Mouse (Mus musculus): ENCODE measurements around the gene Fars2. TPM values are rescaled to one million over a fixed set of nuclear protein-coding genes. Genes with fewer than 3 reads are reported as not detected.

Fars2 gene
- total and polyA plus RNA-seq, 2 experiments from 2014 or later, result 54.8 to 78.9 TPM

DNA sequence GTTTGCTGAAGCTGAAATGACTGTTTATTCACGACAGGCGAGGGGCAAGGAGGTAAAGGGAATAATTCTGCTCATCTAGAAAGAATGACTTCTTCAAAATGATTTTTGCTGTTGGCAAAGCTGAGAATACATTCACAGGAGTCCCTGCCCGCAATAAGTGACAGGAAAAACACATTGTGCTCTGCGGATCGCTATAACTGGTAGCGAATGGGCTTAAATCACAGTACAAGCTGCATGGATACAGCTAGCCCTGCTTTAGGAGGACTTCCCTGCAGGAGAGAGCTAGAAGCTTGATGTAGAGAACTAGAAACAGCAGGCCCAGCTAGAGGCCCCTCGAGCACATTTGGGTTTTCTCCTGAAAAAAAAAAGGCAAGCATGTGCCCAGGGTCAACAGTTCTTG lies 376.6 kb downstream of the Fars2 start:
- no peak overlapping the region for H3K4me2 ChIP-seq (ENCODE audit: low read depth, low read length)
- 89% methylated on average over 7 of the region's 7 CpGs for WGBS
- H3K9me3 ChIP-seq (replicated peaks; ENCODE audit: control insufficient read depth, low read length), result peaks cover 10% of the 10 kb centered on the region
- TF ChIP-seq EP300 (IDR thresholded peaks at IDR 0.05; ENCODE audit: low read depth), result no peak
- no peak for TF ChIP-seq CTCF (IDR thresholded peaks at IDR 0.05; ENCODE audit: low read depth)
- peaks cover 6% of the 10 kb centered on the region for H3K4me1 ChIP-seq (ENCODE audit: control insufficient read depth, insufficient read depth)
- DNase-seq (ENCODE audit: low spot score) (no peak), ATAC-seq (ENCODE audit: insufficient read depth, low read depth) (no peak)
- H3K36me3 ChIP-seq (replicated peaks; ENCODE audit: control insufficient read depth, insufficient read depth, low read length), result no peaks in the 10 kb centered on the region
- no peak overlapping the region for H3K9ac ChIP-seq (replicated peaks; ENCODE audit: low read depth, low read length)
- no peaks in the 10 kb centered on the region for H3K27me3 ChIP-seq (ENCODE audit: control insufficient read depth, insufficient read depth, low read length)
- no peak overlapping the region for H3K4me3 ChIP-seq (ENCODE audit: low read depth, low read length)
- no peak overlapping the region for H3K27ac ChIP-seq (ENCODE audit: low read depth)

DNA sequence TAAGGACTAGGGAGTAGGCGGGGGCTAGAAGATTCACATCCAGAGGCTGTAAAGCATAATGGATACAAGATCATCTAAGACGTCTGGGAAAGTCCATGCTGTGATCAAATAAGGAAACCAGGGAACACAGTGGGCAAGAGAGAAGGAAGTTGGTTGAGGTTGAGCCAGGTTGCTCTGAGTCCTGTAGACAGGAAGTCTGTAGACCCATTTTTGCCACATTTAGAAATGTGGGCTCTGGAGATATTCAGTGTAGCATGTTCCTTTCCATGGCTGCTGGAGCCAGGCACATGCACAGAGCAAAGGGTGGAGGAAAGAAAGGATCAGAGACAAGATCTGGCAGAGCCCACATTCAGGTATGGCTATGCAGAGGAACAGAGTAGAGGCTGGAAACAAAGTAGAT lies 378.8 kb downstream of the Fars2 start:
- ATAC-seq (ENCODE audit: insufficient read depth, low read depth) (no peak), DNase-seq (ENCODE audit: low spot score) (no peak)
- WGBS, result 85% methylated on average over 2 of the region's 2 CpGs
- Histone ChIP-seq H3K9me3 (replicated peaks; ENCODE audit: control insufficient read depth, low read length) (peaks cover 10% of the 10 kb centered on the region), H3K4me3 (ENCODE audit: low read depth, low read length) (no peak overlapping the region), H3K27ac (ENCODE audit: low read depth) (no peak overlapping the region), H3K4me1 (ENCODE audit: control insufficient read depth, insufficient read depth) (no peaks in the 10 kb centered on the region), H3K36me3 (replicated peaks; ENCODE audit: control insufficient read depth, insufficient read depth, low read length) (no peaks in the 10 kb centered on the region), H3K27me3 (ENCODE audit: control insufficient read depth, insufficient read depth, low read length) (no peaks in the 10 kb centered on the region), H3K9ac (replicated peaks; ENCODE audit: low read depth, low read length) (no peak overlapping the region), H3K4me2 (ENCODE audit: low read depth, low read length) (no peak overlapping the region)
- TF ChIP-seq EP300 (IDR thresholded peaks at IDR 0.05; ENCODE audit: low read depth) (no peak), CTCF (IDR thresholded peaks at IDR 0.05; ENCODE audit: low read depth) (no peak)

GRCm38 (mm10) chr13:36497346-36497745 lies 380.1 kb downstream of the Fars2 start:
- TF ChIP-seq CTCF (IDR thresholded peaks at IDR 0.05; ENCODE audit: low read depth), result no peak
- no peak for TF ChIP-seq EP300 (IDR thresholded peaks at IDR 0.05; ENCODE audit: low read depth)
- Histone ChIP-seq H3K9ac (replicated peaks; ENCODE audit: low read depth, low read length) (no peak overlapping the region), H3K9me3 (replicated peaks; ENCODE audit: control insufficient read depth, low read length) (peaks cover 10% of the 10 kb centered on the region), H3K36me3 (replicated peaks; ENCODE audit: control insufficient read depth, insufficient read depth, low read length) (no peaks in the 10 kb centered on the region), H3K27ac (ENCODE audit: low read depth) (no peak overlapping the region), H3K4me2 (ENCODE audit: low read depth, low read length) (no peak overlapping the region), H3K27me3 (ENCODE audit: control insufficient read depth, insufficient read depth, low read length) (no peaks in the 10 kb centered on the region), H3K4me1 (ENCODE audit: control insufficient read depth, insufficient read depth) (no peaks in the 10 kb centered on the region), H3K4me3 (ENCODE audit: low read depth, low read length) (no peak overlapping the region)
- ATAC-seq (ENCODE audit: insufficient read depth, low read depth), result no peak
- DNase-seq (ENCODE audit: low spot score), result no peak
- 39% methylated on average over 4 of the region's 4 CpGs for WGBS

DNA sequence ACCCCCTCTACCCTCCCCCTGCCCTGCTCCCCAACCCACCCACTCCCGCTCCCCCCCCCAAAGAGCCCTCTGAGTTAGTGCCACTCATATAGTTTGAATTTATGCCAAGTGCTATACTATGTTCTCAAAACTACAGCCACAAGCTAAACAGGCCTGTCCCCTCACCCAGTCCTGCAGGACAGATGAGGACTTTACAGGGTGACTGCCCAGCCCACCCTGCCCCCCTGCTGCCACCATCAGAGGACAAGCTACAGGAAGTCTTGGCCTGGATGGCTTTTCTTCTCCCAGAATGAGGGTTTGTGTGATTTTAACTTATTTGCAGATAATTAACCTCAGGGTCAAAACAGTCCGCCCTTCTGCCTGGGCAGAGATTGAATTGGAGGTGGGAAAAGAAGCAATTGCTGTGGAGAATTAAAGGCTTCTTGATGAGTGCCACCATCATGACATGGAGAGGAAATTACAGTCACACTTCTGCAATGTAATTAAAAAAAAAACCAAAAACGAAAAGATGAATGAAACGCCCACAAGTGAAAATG lies 383.2 kb downstream of the Fars2 start:
- Histone ChIP-seq H3K4me3 (ENCODE audit: low read depth, low read length) (no peak overlapping the region), H3K4me1 (ENCODE audit: control insufficient read depth, insufficient read depth) (0 out of 2 replicates have a peak, but pooled peaks cover 10% of the 10 kb centered on the region), H3K27me3 (ENCODE audit: control insufficient read depth, insufficient read depth, low read length) (no peaks in the 10 kb centered on the region), H3K36me3 (replicated peaks; ENCODE audit: control insufficient read depth, insufficient read depth, low read length) (no peaks in the 10 kb centered on the region), H3K27ac (ENCODE audit: low read depth) (no peak overlapping the region), H3K9ac (replicated peaks; ENCODE audit: low read depth, low read length) (no peak overlapping the region), H3K4me2 (ENCODE audit: low read depth, low read length) (no peak overlapping the region), H3K9me3 (replicated peaks; ENCODE audit: control insufficient read depth, low read length) (peaks cover 10% of the 10 kb centered on the region)
- 75% methylated on average over 4 of the region's 4 CpGs for WGBS
- TF ChIP-seq CTCF (IDR thresholded peaks at IDR 0.05; ENCODE audit: low read depth) (no peak), EP300 (IDR thresholded peaks at IDR 0.05; ENCODE audit: low read depth) (no peak)
- ATAC-seq (ENCODE audit: insufficient read depth, low read depth) (no peak), DNase-seq (ENCODE audit: low spot score) (no peak)

GRCm38 (mm10) chr13:36503551-36503950 lies 386.3 kb downstream of the Fars2 start:
- Histone ChIP-seq H3K36me3 (replicated peaks; ENCODE audit: control insufficient read depth, insufficient read depth, low read length) (no peaks in the 10 kb centered on the region), H3K9me3 (replicated peaks; ENCODE audit: control insufficient read depth, low read length) (no peaks in the 10 kb centered on the region), H3K27me3 (ENCODE audit: control insufficient read depth, insufficient read depth, low read length) (no peaks in the 10 kb centered on the region), H3K27ac (ENCODE audit: low read depth) (no peak overlapping the region), H3K9ac (replicated peaks; ENCODE audit: low read depth, low read length) (no peak overlapping the region), H3K4me3 (ENCODE audit: low read depth, low read length) (no peak overlapping the region), H3K4me1 (ENCODE audit: control insufficient read depth, insufficient read depth) (peaks cover 14% of the 10 kb centered on the region; the same call in 1 of the 2 replicates), H3K4me2 (ENCODE audit: low read depth, low read length) (no peak overlapping the region)
- DNase-seq (ENCODE audit: low spot score) (no peak), ATAC-seq (ENCODE audit: insufficient read depth, low read depth) (no peak)
- WGBS, result 46% methylated on average over 3 of the region's 3 CpGs
- TF ChIP-seq EP300 (IDR thresholded peaks at IDR 0.05; ENCODE audit: low read depth) (no peak), CTCF (IDR thresholded peaks at IDR 0.05; ENCODE audit: low read depth) (no peak)

DNA sequence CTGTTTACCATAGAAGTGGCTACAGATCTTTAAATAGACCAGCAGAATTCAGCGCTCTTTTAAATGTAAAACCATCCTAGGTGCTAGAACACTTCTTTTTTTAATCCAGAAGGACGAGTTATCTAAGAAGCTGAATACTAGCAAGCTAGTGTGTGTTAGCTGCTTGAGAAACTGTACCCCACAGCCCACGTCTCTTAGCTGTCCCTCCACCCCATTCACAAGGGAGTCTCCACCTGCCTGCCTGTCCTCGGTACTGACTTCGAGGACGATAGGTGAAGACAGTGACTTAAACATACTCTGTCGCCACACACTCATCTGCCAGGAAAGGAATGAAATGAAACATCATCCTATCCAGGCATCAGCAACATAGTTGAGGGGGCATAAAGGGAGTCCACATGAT lies 386.8 kb downstream of the Fars2 start:
- DNase-seq (ENCODE audit: low spot score) (no peak), ATAC-seq (ENCODE audit: insufficient read depth, low read depth) (no peak)
- Histone ChIP-seq H3K27ac (ENCODE audit: low read depth) (no peak overlapping the region), H3K27me3 (ENCODE audit: control insufficient read depth, insufficient read depth, low read length) (no peaks in the 10 kb centered on the region), H3K36me3 (replicated peaks; ENCODE audit: control insufficient read depth, insufficient read depth, low read length) (no peaks in the 10 kb centered on the region), H3K4me3 (ENCODE audit: low read depth, low read length) (no peak overlapping the region), H3K9ac (replicated peaks; ENCODE audit: low read depth, low read length) (no peak overlapping the region), H3K4me1 (ENCODE audit: control insufficient read depth, insufficient read depth) (peaks cover 14% of the 10 kb centered on the region; the same call in 1 of the 2 replicates), H3K9me3 (replicated peaks; ENCODE audit: control insufficient read depth, low read length) (no peaks in the 10 kb centered on the region), H3K4me2 (ENCODE audit: low read depth, low read length) (no peak overlapping the region)
- TF ChIP-seq EP300 (IDR thresholded peaks at IDR 0.05; ENCODE audit: low read depth) (no peak), CTCF (IDR thresholded peaks at IDR 0.05; ENCODE audit: low read depth) (no peak)
- 67% methylated on average over 7 of the region's 7 CpGs for WGBS

Measured in heart, postnatal 0 days (tissue).